Mouse (Mus musculus): Measurements from ENCODE around the gene 1110051M20Rik. TPM values are rescaled to one million over a fixed set of nuclear protein-coding genes. Genes with fewer than 3 reads are reported as not detected.

Gene 1110051M20Rik
- polyA plus RNA-seq, 2 experiments, result 34.9 to 50.6 TPM

DNA sequence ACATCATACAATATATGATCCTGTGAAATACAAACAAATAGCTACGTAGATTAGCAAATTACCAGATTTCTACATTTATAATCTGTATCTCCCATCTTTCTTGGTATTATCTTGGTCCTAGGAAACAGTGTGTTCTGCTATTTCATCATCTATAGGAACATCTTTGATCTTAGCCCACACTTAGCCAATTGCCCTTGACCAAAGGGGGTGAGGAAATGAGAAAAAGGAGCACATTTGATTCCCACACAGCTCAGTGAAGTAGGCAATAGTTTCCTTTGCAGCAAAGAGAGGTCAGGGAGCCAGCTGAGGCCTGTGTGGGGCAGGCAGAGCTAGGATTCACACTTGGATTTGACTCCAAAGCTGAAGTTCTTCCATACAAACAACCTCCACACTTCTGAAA is 18.2 kb downstream of the 1110051M20Rik start:
- WGBS, result 89% methylated on average over 1 of the region's 1 CpGs

DNA sequence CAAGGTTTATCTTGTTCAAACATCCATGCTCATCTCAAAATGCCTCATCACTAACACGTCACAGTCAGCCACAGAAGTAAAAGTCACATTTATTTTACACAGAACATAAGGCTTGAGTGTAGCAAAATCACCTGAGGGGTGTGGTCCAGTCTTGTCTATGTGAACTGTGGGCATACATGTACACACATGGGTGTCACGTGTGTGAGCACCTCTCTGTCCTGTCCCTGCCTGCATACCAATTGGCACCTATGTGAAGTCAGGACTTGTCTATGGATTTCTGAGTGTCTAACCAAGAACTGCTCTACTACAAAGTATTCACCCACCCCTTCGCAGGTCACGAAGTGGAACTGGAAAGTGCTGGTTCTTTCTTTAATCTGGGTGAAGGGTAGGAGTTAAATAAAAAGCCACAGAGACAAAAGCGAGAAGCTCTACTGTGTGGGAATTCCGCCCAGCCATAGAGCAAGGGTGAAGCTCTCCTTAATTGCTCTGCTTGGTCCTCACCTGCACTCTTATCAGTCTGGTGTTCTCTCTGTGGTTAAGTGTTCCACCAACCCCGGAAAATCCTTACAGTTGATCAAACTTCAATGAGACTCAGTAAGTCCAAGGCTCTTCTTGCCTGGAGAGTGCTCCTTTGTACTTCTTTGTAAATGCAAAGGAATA is 20.3 kb downstream of the 1110051M20Rik start:
- no peak for DNase-seq (ENCODE audit: low spot score)
- H3K27ac ChIP-seq (replicated peaks; ENCODE audit: low read depth, low read length), result no peak overlapping the region
- ATAC-seq (ENCODE audit: low FRiP score, low read depth), result no peak
- H3K27me3 ChIP-seq (ENCODE audit: control insufficient read depth, insufficient read depth, low read length), result no peaks in the 10 kb centered on the region
- TF ChIP-seq POLR2A (IDR thresholded peaks at IDR 0.05; ENCODE audit: borderline replicate concordance, extremely low read depth, insufficient read depth, insufficient read length), result no peak
- peaks cover 16% of the 10 kb centered on the region; the same call in 1 of the 2 replicates for H3K36me3 ChIP-seq (ENCODE audit: control insufficient read depth, insufficient read depth, low read length)
- H3K4me2 ChIP-seq (replicated peaks; ENCODE audit: low read depth, low read length, severe bottlenecking), result no peak overlapping the region
- no peaks in the 10 kb centered on the region for H3K4me1 ChIP-seq (ENCODE audit: control insufficient read depth, insufficient read depth, low read length)
- H3K9me3 ChIP-seq (ENCODE audit: control insufficient read depth, low read length), result 0 out of 2 replicates have a peak, but pooled peaks cover 4% of the 10 kb centered on the region
- no peak overlapping the region for H3K9ac ChIP-seq (ENCODE audit: low read depth, low read length, severe bottlenecking)
- 82% methylated on average over 7 of the region's 7 CpGs for WGBS
- no peak overlapping the region for H3K4me3 ChIP-seq (replicated peaks; ENCODE audit: low read length)

More for the DNA sequence above, 18.2 kb downstream of the 1110051M20Rik start:
- Histone ChIP-seq H3K4me2 (replicated peaks; ENCODE audit: low read depth, low read length, severe bottlenecking) (no peak overlapping the region), H3K9me3 (ENCODE audit: control insufficient read depth, low read length) (0 out of 2 replicates have a peak, but pooled peaks cover 3% of the 10 kb centered on the region), H3K9ac (ENCODE audit: low read depth, low read length, severe bottlenecking) (no peak overlapping the region), H3K36me3 (ENCODE audit: control insufficient read depth, insufficient read depth, low read length) (peaks cover under 1% of the 10 kb centered on the region; the same call in 1 of the 2 replicates), H3K27me3 (ENCODE audit: control insufficient read depth, insufficient read depth, low read length) (no peaks in the 10 kb centered on the region), H3K27ac (replicated peaks; ENCODE audit: low read depth, low read length) (no peak overlapping the region), H3K4me1 (ENCODE audit: control insufficient read depth, insufficient read depth, low read length) (0 out of 2 replicates have a peak, but pooled peaks cover 4% of the 10 kb centered on the region), H3K4me3 (replicated peaks; ENCODE audit: low read length) (no peak overlapping the region)
- TF ChIP-seq POLR2A (IDR thresholded peaks at IDR 0.05; ENCODE audit: borderline replicate concordance, extremely low read depth, insufficient read depth, insufficient read length), result no peak
- DNase-seq (ENCODE audit: low spot score) (no peak), ATAC-seq (ENCODE audit: low FRiP score, low read depth) (no peak)

DNA sequence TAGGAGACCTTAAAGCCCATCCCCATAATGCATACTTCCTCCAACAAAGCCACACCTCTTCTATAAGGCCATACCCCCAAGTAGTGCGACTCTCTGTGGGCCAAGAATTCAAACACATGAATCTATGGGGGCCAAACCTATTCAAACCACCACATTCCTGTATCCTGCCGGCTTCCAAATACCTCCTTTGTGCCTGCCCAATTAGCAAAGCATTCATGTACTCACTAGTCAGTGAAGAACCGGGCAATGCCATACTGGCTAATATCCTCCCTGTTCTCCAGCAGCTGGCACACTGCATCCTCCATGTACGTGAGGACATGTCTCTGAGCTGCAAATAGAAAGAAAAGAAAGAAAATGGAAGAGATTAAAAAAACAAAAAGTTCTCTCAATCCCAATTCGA is 22.9 kb downstream of the 1110051M20Rik start:
- no peak for TF ChIP-seq POLR2A (IDR thresholded peaks at IDR 0.05; ENCODE audit: borderline replicate concordance, extremely low read depth, insufficient read depth, insufficient read length)
- H3K27ac ChIP-seq (replicated peaks; ENCODE audit: low read depth, low read length), result no peak overlapping the region
- H3K27me3 ChIP-seq (ENCODE audit: control insufficient read depth, insufficient read depth, low read length), result no peaks in the 10 kb centered on the region
- DNase-seq (ENCODE audit: low spot score) (no peak), ATAC-seq (ENCODE audit: low FRiP score, low read depth) (no peak)
- 0 out of 2 replicates have a peak, but pooled peaks cover 4% of the 10 kb centered on the region for H3K9me3 ChIP-seq (ENCODE audit: control insufficient read depth, low read length)
- peaks cover 16% of the 10 kb centered on the region; the same call in 1 of the 2 replicates for H3K36me3 ChIP-seq (ENCODE audit: control insufficient read depth, insufficient read depth, low read length)
- no peak overlapping the region for H3K4me3 ChIP-seq (replicated peaks; ENCODE audit: low read length)
- no peak overlapping the region for H3K9ac ChIP-seq (ENCODE audit: low read depth, low read length, severe bottlenecking)
- H3K4me1 ChIP-seq (ENCODE audit: control insufficient read depth, insufficient read depth, low read length), result no peaks in the 10 kb centered on the region
- WGBS, result 85% methylated on average over 5 of the region's 5 CpGs
- no peak overlapping the region for H3K4me2 ChIP-seq (replicated peaks; ENCODE audit: low read depth, low read length, severe bottlenecking)

DNA sequence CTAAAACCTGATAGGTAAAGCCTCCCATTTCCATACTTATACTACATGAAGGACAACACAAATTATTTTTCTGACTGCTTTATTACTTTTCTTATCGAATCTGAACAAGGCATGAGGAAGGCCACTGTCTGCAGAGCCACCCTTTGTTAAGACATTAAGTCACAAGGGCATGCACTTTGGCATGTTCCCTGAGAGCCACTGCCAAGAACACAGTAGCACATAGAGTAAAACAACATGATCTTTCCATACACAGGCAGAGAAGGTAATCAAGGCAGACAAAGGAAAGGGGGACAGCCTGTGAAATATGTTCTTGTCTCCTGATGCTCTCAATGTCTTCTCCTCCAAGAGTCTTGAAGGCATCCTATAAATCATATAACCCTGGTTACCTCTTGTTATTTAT is 30.7 kb downstream of the 1110051M20Rik start:
- DNase-seq (ENCODE audit: low spot score), result no peak
- no peaks in the 10 kb centered on the region for H3K9me3 ChIP-seq (ENCODE audit: control insufficient read depth, low read length)

DNA sequence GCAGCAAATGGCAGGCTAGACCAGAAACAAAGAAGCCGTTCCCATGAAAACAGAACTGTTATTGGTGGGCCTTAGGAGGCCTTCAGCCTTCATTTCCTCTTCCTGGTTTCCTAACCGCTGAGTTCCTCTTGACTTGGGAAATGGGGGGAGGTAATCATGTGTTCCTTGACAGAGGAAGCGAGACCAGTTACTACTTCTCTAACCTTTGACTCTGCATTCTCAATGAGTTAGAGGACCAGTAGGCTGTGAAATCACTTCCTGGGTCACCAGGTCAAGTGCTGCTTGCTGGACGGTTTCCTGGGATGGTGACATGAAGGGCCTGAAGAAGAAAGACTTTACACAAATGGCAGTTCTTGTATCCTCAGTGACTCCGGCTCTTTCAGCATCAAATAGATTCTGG is 32.1 kb downstream of the 1110051M20Rik start:
- H3K4me1 ChIP-seq (ENCODE audit: control insufficient read depth, insufficient read depth, low read length), result no peaks in the 10 kb centered on the region
- no peaks in the 10 kb centered on the region for H3K27me3 ChIP-seq (ENCODE audit: control insufficient read depth, insufficient read depth, low read length)
- no peaks in the 10 kb centered on the region for H3K9me3 ChIP-seq (ENCODE audit: control insufficient read depth, low read length)
- TF ChIP-seq POLR2A (IDR thresholded peaks at IDR 0.05; ENCODE audit: borderline replicate concordance, extremely low read depth, insufficient read depth, insufficient read length), result no peak
- H3K36me3 ChIP-seq (ENCODE audit: control insufficient read depth, insufficient read depth, low read length), result no peaks in the 10 kb centered on the region
- 63% methylated on average over 5 of the region's 5 CpGs for WGBS
- ATAC-seq (ENCODE audit: low FRiP score, low read depth) (no peak), DNase-seq (ENCODE audit: low spot score) (no peak)
- H3K9ac ChIP-seq (ENCODE audit: low read depth, low read length, severe bottlenecking), result no peak overlapping the region
- H3K4me2 ChIP-seq (replicated peaks; ENCODE audit: low read depth, low read length, severe bottlenecking), result no peak overlapping the region
- H3K4me3 ChIP-seq (replicated peaks; ENCODE audit: low read length), result no peak overlapping the region
- no peak overlapping the region for H3K27ac ChIP-seq (replicated peaks; ENCODE audit: low read depth, low read length)

More for the DNA sequence above, 30.7 kb downstream of the 1110051M20Rik start:
- 82% methylated on average over 1 of the region's 1 CpGs for WGBS
- Histone ChIP-seq H3K4me3 (replicated peaks; ENCODE audit: low read length) (no peak overlapping the region), H3K4me2 (replicated peaks; ENCODE audit: low read depth, low read length, severe bottlenecking) (no peak overlapping the region), H3K36me3 (ENCODE audit: control insufficient read depth, insufficient read depth, low read length) (no peaks in the 10 kb centered on the region), H3K9ac (ENCODE audit: low read depth, low read length, severe bottlenecking) (no peak overlapping the region), H3K4me1 (ENCODE audit: control insufficient read depth, insufficient read depth, low read length) (no peaks in the 10 kb centered on the region), H3K27me3 (ENCODE audit: control insufficient read depth, insufficient read depth, low read length) (no peaks in the 10 kb centered on the region), H3K27ac (replicated peaks; ENCODE audit: low read depth, low read length) (no peak overlapping the region)
- ATAC-seq (ENCODE audit: low FRiP score, low read depth), result no peak
- no peak for TF ChIP-seq POLR2A (IDR thresholded peaks at IDR 0.05; ENCODE audit: borderline replicate concordance, extremely low read depth, insufficient read depth, insufficient read length)
